Mouse (Mus musculus): Measurements from ENCODE around the gene Olfr1346. TPM values are rescaled to one million over a fixed set of nuclear protein-coding genes. Genes with fewer than 3 reads are reported as not detected.

The Olfr1346 gene
- polyA plus RNA-seq, 1 experiment from 2014 or later, result not detected

GRCm38 (mm10) chr7:6486841-6487240 is 19.9 kb downstream of the Olfr1346 start, which contains the start of gene Olfr5:
Gene Olfr5, minus strand, starts transcription at chr7:6486941.
- no peaks in the 10 kb centered on the region; the same call in 1 of the 2 replicates for H3K9me3 ChIP-seq (ENCODE audit: control insufficient read depth, low read length)
- H3K4me1 ChIP-seq (ENCODE audit: control insufficient read depth, insufficient read depth, low read depth, low read length), result no peaks in the 10 kb centered on the region
- no peak within 1 kb of the TSS for H3K27ac ChIP-seq (ENCODE audit: low read depth, low read length)
- no peak within 1 kb of the TSS for H3K4me2 ChIP-seq (ENCODE audit: low read length)
- H3K27me3 ChIP-seq (replicated peaks; ENCODE audit: control insufficient read depth, insufficient read depth, low read length), result no peaks in the 10 kb centered on the region
- H3K4me3 ChIP-seq (ENCODE audit: low read length), result no peak within 1 kb of the TSS
- 31% methylated on average over 2 of the region's 2 CpGs for WGBS
- no peaks in the 10 kb centered on the region for H3K36me3 ChIP-seq (ENCODE audit: control insufficient read depth, insufficient read depth, low read length)
- no peak for ATAC-seq
- no peak within 1 kb of the TSS for H3K9ac ChIP-seq (ENCODE audit: low read depth, low read length)

- Histone ChIP-seq H3K4me1 (ENCODE audit: control insufficient read depth, insufficient read depth, low read depth, low read length) (no peaks in the 10 kb centered on the region), H3K27ac (ENCODE audit: low read depth, low read length) (no peak within 1 kb of the TSS), H3K9ac (ENCODE audit: low read depth, low read length) (no peak within 1 kb of the TSS), H3K4me2 (ENCODE audit: low read length) (no peak within 1 kb of the TSS), H3K9me3 (ENCODE audit: control insufficient read depth, low read length) (peaks cover 3% of the 10 kb centered on the region; the same call in 1 of the 2 replicates), H3K27me3 (replicated peaks; ENCODE audit: control insufficient read depth, insufficient read depth, low read length) (no peaks in the 10 kb centered on the region), H3K36me3 (ENCODE audit: control insufficient read depth, insufficient read depth, low read length) (no peaks in the 10 kb centered on the region), H3K4me3 (ENCODE audit: low read length) (no peak within 1 kb of the TSS)
- 46% methylated on average over 1 of the region's 1 CpGs for WGBS
- no peak for ATAC-seq
Measured at GRCm38 (mm10) chr7:6499655-6500054, 32.8 kb downstream of the Olfr1346 start, which contains the start of gene Olfr1347. Gene Olfr1347, minus strand, starts transcription at chr7:6499755.

GRCm38 (mm10) chr7:6508648-6509047 is 41.7 kb downstream of the Olfr1346 start, which contains the start of gene Olfr1348:
Gene Olfr1348, minus strand, starts transcription at chr7:6508748.
- H3K27me3 ChIP-seq (replicated peaks; ENCODE audit: control insufficient read depth, insufficient read depth, low read length), result no peaks in the 10 kb centered on the region
- H3K4me1 ChIP-seq (ENCODE audit: control insufficient read depth, insufficient read depth, low read depth, low read length), result no peaks in the 10 kb centered on the region
- no peak within 1 kb of the TSS for H3K4me2 ChIP-seq (ENCODE audit: low read length)
- no peak within 1 kb of the TSS for H3K4me3 ChIP-seq (ENCODE audit: low read length)
- no peaks in the 10 kb centered on the region for H3K36me3 ChIP-seq (ENCODE audit: control insufficient read depth, insufficient read depth, low read length)
- H3K9ac ChIP-seq (ENCODE audit: low read depth, low read length), result no peak within 1 kb of the TSS
- WGBS, result 88% methylated on average over 1 of the region's 1 CpGs
- no peak for ATAC-seq
- no peaks in the 10 kb centered on the region for H3K9me3 ChIP-seq (ENCODE audit: control insufficient read depth, low read length)
- no peak within 1 kb of the TSS for H3K27ac ChIP-seq (ENCODE audit: low read depth, low read length)

GRCm38 (mm10) chr7:6521666-6522065 is 54.8 kb downstream of the Olfr1346 start:
- no peak for ATAC-seq
- H3K27me3 ChIP-seq (replicated peaks; ENCODE audit: control insufficient read depth, insufficient read depth, low read length), result no peaks in the 10 kb centered on the region
- no peak overlapping the region for H3K9ac ChIP-seq (ENCODE audit: low read depth, low read length)
- no peaks in the 10 kb centered on the region for H3K4me1 ChIP-seq (ENCODE audit: control insufficient read depth, insufficient read depth, low read depth, low read length)
- H3K36me3 ChIP-seq (ENCODE audit: control insufficient read depth, insufficient read depth, low read length), result no peaks in the 10 kb centered on the region
- H3K4me2 ChIP-seq (ENCODE audit: low read length), result no peak overlapping the region
- H3K4me3 ChIP-seq (ENCODE audit: low read length), result no peak overlapping the region
- no peaks in the 10 kb centered on the region for H3K9me3 ChIP-seq (ENCODE audit: control insufficient read depth, low read length)
- H3K27ac ChIP-seq (ENCODE audit: low read depth, low read length), result no peak overlapping the region
- 36% methylated on average over 1 of the region's 1 CpGs for WGBS

- Histone ChIP-seq H3K27me3 (replicated peaks; ENCODE audit: control insufficient read depth, insufficient read depth, low read length) (no peaks in the 10 kb centered on the region), H3K27ac (ENCODE audit: low read depth, low read length) (no peak within 1 kb of the TSS), H3K4me2 (ENCODE audit: low read length) (no peak within 1 kb of the TSS), H3K36me3 (ENCODE audit: control insufficient read depth, insufficient read depth, low read length) (no peaks in the 10 kb centered on the region), H3K4me3 (ENCODE audit: low read length) (no peak within 1 kb of the TSS), H3K9me3 (ENCODE audit: control insufficient read depth, low read length) (no peaks in the 10 kb centered on the region), H3K4me1 (ENCODE audit: control insufficient read depth, insufficient read depth, low read depth, low read length) (no peaks in the 10 kb centered on the region), H3K9ac (ENCODE audit: low read depth, low read length) (no peak within 1 kb of the TSS)
- ATAC-seq, result no peak
- 78% methylated on average over 5 of the region's 5 CpGs for WGBS
Measured at GRCm38 (mm10) chr7:6522850-6523249, 55.9 kb downstream of the Olfr1346 start, which contains the start of gene Olfr1349. Gene Olfr1349, minus strand, starts transcription at chr7:6522950.

GRCm38 (mm10) chr7:6525001-6525400 is 58.1 kb downstream of the Olfr1346 start:
- no peak overlapping the region for H3K4me2 ChIP-seq (ENCODE audit: low read length)
- 63% methylated on average over 3 of the region's 3 CpGs for WGBS
- no peak overlapping the region for H3K4me3 ChIP-seq (ENCODE audit: low read length)
- no peaks in the 10 kb centered on the region for H3K4me1 ChIP-seq (ENCODE audit: control insufficient read depth, insufficient read depth, low read depth, low read length)
- H3K27me3 ChIP-seq (replicated peaks; ENCODE audit: control insufficient read depth, insufficient read depth, low read length), result no peaks in the 10 kb centered on the region
- H3K9ac ChIP-seq (ENCODE audit: low read depth, low read length), result no peak overlapping the region
- H3K36me3 ChIP-seq (ENCODE audit: control insufficient read depth, insufficient read depth, low read length), result no peaks in the 10 kb centered on the region
- H3K9me3 ChIP-seq (ENCODE audit: control insufficient read depth, low read length), result no peaks in the 10 kb centered on the region
- no peak overlapping the region for H3K27ac ChIP-seq (ENCODE audit: low read depth, low read length)
- ATAC-seq, result no peak

- H3K9ac ChIP-seq (ENCODE audit: low read depth, low read length), result no peak overlapping the region
- no peak overlapping the region for H3K4me2 ChIP-seq (ENCODE audit: low read length)
- H3K9me3 ChIP-seq (ENCODE audit: control insufficient read depth, low read length), result no peaks in the 10 kb centered on the region
- no peak overlapping the region for H3K4me3 ChIP-seq (ENCODE audit: low read length)
- no peaks in the 10 kb centered on the region for H3K36me3 ChIP-seq (ENCODE audit: control insufficient read depth, insufficient read depth, low read length)
- no peaks in the 10 kb centered on the region for H3K27me3 ChIP-seq (replicated peaks; ENCODE audit: control insufficient read depth, insufficient read depth, low read length)
- no peaks in the 10 kb centered on the region for H3K4me1 ChIP-seq (ENCODE audit: control insufficient read depth, insufficient read depth, low read depth, low read length)
- 65% methylated on average over 5 of the region's 5 CpGs for WGBS
- H3K27ac ChIP-seq (ENCODE audit: low read depth, low read length), result no peak overlapping the region
- no peak for ATAC-seq
Measured at GRCm38 (mm10) chr7:6526141-6526540, 59.2 kb downstream of the Olfr1346 start.

Other genes with a start within 250 kb of the Olfr1346 start
- gene Zscan5b, start 244.8 kb upstream of the Olfr1346 start, polyA plus RNA-seq (2015; fragmentation: Nextera tagmentation; extraction: Ambion mirVana), result not detected in 2 replicates
- gene Epp13, start 214.4 kb upstream of the Olfr1346 start, polyA plus RNA-seq (2015; fragmentation: Nextera tagmentation; extraction: Ambion mirVana), result not detected in 2 replicates
- 14.0 and 14.5 TPM in 2 replicates for gene Zfp667, start 180.5 kb upstream of the Olfr1346 start, polyA plus RNA-seq (2015; fragmentation: Nextera tagmentation; extraction: Ambion mirVana)
- 14.7 and 14.8 TPM in 2 replicates for gene Zfp583, start 135.8 kb upstream of the Olfr1346 start, polyA plus RNA-seq (2015; fragmentation: Nextera tagmentation; extraction: Ambion mirVana)
- 7.7 and 8.0 TPM in 2 replicates for gene Gm3854, start 123.3 kb upstream of the Olfr1346 start, polyA plus RNA-seq (2015; fragmentation: Nextera tagmentation; extraction: Ambion mirVana)
- gene Zfp78, start 103.8 kb upstream of the Olfr1346 start, polyA plus RNA-seq (2015; fragmentation: Nextera tagmentation; extraction: Ambion mirVana), result 5.7 and 7.1 TPM in 2 replicates
- 11.8 and 13.4 TPM in 2 replicates for gene Zfp28, start 83.8 kb upstream of the Olfr1346 start, polyA plus RNA-seq (2015; fragmentation: Nextera tagmentation; extraction: Ambion mirVana)
- gene Smim17, start 68.4 kb upstream of the Olfr1346 start, polyA plus RNA-seq (2015; fragmentation: Nextera tagmentation; extraction: Ambion mirVana), result 7.2 and 9.5 TPM in 2 replicates
- not detected in 2 replicates for gene Gm20715, start 56.8 kb upstream of the Olfr1346 start, polyA plus RNA-seq (2015; fragmentation: Nextera tagmentation; extraction: Ambion mirVana)
- gene Olfr1344, start 28.4 kb upstream of the Olfr1346 start, polyA plus RNA-seq (2015; fragmentation: Nextera tagmentation; extraction: Ambion mirVana), result 0.31 and 0.39 TPM in 2 replicates
- gene Olfr1336, start 10.9 kb upstream of the Olfr1346 start, polyA plus RNA-seq (2015; fragmentation: Nextera tagmentation; extraction: Ambion mirVana), result not detected in 2 replicates
- gene Olfr5, start 19.8 kb downstream of the Olfr1346 start, polyA plus RNA-seq (2015; fragmentation: Nextera tagmentation; extraction: Ambion mirVana), result not detected in 2 replicates
- gene Olfr1347, start 32.7 kb downstream of the Olfr1346 start, polyA plus RNA-seq (2015; fragmentation: Nextera tagmentation; extraction: Ambion mirVana), result not detected in 2 replicates
- not detected in 2 replicates for gene Olfr1348, start 41.6 kb downstream of the Olfr1346 start, polyA plus RNA-seq (2015; fragmentation: Nextera tagmentation; extraction: Ambion mirVana)
- gene Olfr1349, start 55.8 kb downstream of the Olfr1346 start, polyA plus RNA-seq (2015; fragmentation: Nextera tagmentation; extraction: Ambion mirVana), result not detected in 2 replicates
- gene Olfr1350, start 97.7 kb downstream of the Olfr1346 start, polyA plus RNA-seq (2015; fragmentation: Nextera tagmentation; extraction: Ambion mirVana), result not detected in 2 replicates
- gene Zim1, start 229.3 kb downstream of the Olfr1346 start, polyA plus RNA-seq (2015; fragmentation: Nextera tagmentation; extraction: Ambion mirVana), result 6.9 and 9.5 TPM in 2 replicates